9 mouse cellular contexts compared by ENCODE assay signal in the genomic region with DNA sequence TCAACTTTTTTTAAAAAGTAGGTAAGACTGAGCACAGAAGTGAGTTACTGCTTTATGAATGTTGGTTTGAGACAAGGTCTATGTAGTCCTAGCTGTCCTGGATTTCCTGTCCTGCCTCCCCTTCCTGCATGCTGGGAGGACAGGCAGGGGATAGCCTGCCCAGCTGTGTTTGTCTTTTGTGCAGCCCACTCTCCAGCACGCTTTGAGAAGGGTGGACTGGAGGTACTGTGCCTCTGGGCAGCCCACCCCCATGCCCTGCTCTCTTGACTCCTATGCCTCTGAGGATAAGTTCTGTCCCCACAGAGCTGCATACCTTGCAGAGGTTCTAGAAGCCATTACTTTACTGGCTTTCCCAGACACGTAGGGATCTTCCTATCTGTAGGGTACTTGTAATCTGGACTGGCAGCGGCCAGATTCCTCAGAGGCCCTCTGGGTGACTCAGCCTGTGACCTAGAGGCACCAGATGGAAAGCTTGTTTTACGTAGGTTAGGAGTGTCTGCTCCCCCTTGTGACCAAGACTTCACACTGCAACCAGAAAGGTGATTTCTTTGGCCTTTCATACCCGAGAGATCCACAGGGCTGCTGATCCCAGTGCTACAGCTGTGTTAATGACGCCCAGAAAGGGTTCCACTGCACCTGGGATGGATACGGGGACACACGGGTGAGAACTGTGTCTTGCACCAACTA. TPM values are rescaled to one million over a fixed set of nuclear protein-coding genes. Genes with fewer than 3 reads are reported as not detected.
DNase-seq lines count a peak whose midpoint lies in the region; ATAC-seq and TF ChIP-seq lines count a peak whose summit lies in the region.
"Had no signal": no experiment of that assay in that cellular context is flagged by ENCODE, and none has a peak within 500 bp of the region (broad histone marks: within the 10 kb centered on the region; RNA-seq: fewer than 3 reads in every experiment).

No protein-coding gene starts in this region.

- peak; percentile 87 for TF ChIP-seq CTCF in hindbrain, postnatal 0 days (IDR thresholded peaks at IDR 0.05; ENCODE audit: low read depth)

- DNase-seq in urinary bladder, adult 18-20 months (ENCODE audit: low spot score in 2 of 2), result peak; percentile 26 to 58
- no peak for DNase-seq in urinary bladder, adult 2 months (ENCODE audit: low spot score)
- DNase-seq in cerebellum, adult 9-11 months, result peak; percentile 85
- DNase-seq in gastrocnemius, adult 8-10 months (ENCODE audit: low spot score in 2 of 2), result peak; percentile 65 to 66
- DNase-seq in hindbrain, postnatal 0 days (ENCODE audit: low spot score), result peak; percentile 85
- peak; percentile 76 for DNase-seq in limb, embryonic 14.5 days (ENCODE audit: low spot score)
- DNase-seq in midbrain, embryonic 14.5 days, result peak; percentile 85

- H3K36me3 ChIP-seq in hindbrain, postnatal 0 days (ENCODE audit: insufficient read depth, low read length), result peaks cover 24% of the 10 kb centered on the region
- peaks cover 49% of the 10 kb centered on the region for H3K36me3 ChIP-seq in limb, embryonic 14.5 days (ENCODE audit: control insufficient read depth, insufficient read depth, low read length)
- peaks cover 45% of the 10 kb centered on the region for H3K36me3 ChIP-seq in midbrain, embryonic 14.5 days (ENCODE audit: control insufficient read depth, insufficient read depth, low read length)
- H3K36me3 ChIP-seq in stomach, embryonic 15.5 days, result peaks cover 20% of the 10 kb centered on the region

- H3K9ac ChIP-seq in hindbrain, postnatal 0 days (replicated peaks; ENCODE audit: low read length), result no peak overlapping the region
- H3K9ac ChIP-seq in limb, embryonic 14.5 days (ENCODE audit: low read depth, low read length, severe bottlenecking), result 0 out of 2 replicates have a peak overlapping the region, but pooled peaks have one; percentile 16
- H3K9ac ChIP-seq in midbrain, embryonic 14.5 days (replicated peaks; ENCODE audit: low read length), result no peak overlapping the region
- no peak overlapping the region for H3K9ac ChIP-seq in stomach, embryonic 15.5 days
- H3K9ac ChIP-seq: embryonic facial prominence, embryonic 13.5 days had no signal

- no peak overlapping the region for H3K4me3 ChIP-seq in hindbrain, postnatal 0 days (ENCODE audit: low read length)
- no peak overlapping the region for H3K4me3 ChIP-seq in limb, embryonic 14.5 days (replicated peaks; ENCODE audit: low read length)
- no peak overlapping the region for H3K4me3 ChIP-seq in midbrain, embryonic 14.5 days (replicated peaks; ENCODE audit: low read depth, low read length)
- no peak overlapping the region for H3K4me3 ChIP-seq in stomach, embryonic 15.5 days (replicated peaks)
- H3K4me3 ChIP-seq: embryonic facial prominence, embryonic 13.5 days had no signal

- no peak overlapping the region for H3K4me2 ChIP-seq in hindbrain, postnatal 0 days (ENCODE audit: low read depth, low read length)
- H3K4me2 ChIP-seq in limb, embryonic 14.5 days (replicated peaks; ENCODE audit: low read depth, low read length, severe bottlenecking), result no peak overlapping the region
- no peak overlapping the region for H3K4me2 ChIP-seq in midbrain, embryonic 14.5 days (ENCODE audit: low read length)
- no peak overlapping the region for H3K4me2 ChIP-seq in stomach, embryonic 15.5 days
- H3K4me2 ChIP-seq: embryonic facial prominence, embryonic 13.5 days had no signal

- H3K9me3 ChIP-seq in hindbrain, postnatal 0 days (ENCODE audit: low read length), result no peaks in the 10 kb centered on the region
- H3K9me3 ChIP-seq in limb, embryonic 14.5 days (ENCODE audit: control insufficient read depth, low read length), result no peaks in the 10 kb centered on the region
- H3K9me3 ChIP-seq in midbrain, embryonic 14.5 days (ENCODE audit: control insufficient read depth, low read length), result no peaks in the 10 kb centered on the region
- no peaks in the 10 kb centered on the region for H3K9me3 ChIP-seq in stomach, embryonic 15.5 days
- H3K9me3 ChIP-seq: embryonic facial prominence, embryonic 13.5 days had no signal

- H3K4me1 ChIP-seq in hindbrain, postnatal 0 days (ENCODE audit: insufficient read depth, low read length), result no peaks in the 10 kb centered on the region
- no peaks in the 10 kb centered on the region for H3K4me1 ChIP-seq in limb, embryonic 14.5 days (ENCODE audit: control insufficient read depth, insufficient read depth, low read length)
- no peaks in the 10 kb centered on the region for H3K4me1 ChIP-seq in midbrain, embryonic 14.5 days (ENCODE audit: control insufficient read depth, insufficient read depth, low read length)
- H3K4me1 ChIP-seq in stomach, embryonic 15.5 days, result peaks cover 4% of the 10 kb centered on the region
- H3K4me1 ChIP-seq: embryonic facial prominence, embryonic 13.5 days had no signal

- peak overlapping the region; percentile 36; the same call in 1 of the 2 replicates for H3K27ac ChIP-seq in hindbrain, postnatal 0 days
- no peak overlapping the region for H3K27ac ChIP-seq in limb, embryonic 14.5 days (replicated peaks; ENCODE audit: low read depth, low read length)
- H3K27ac ChIP-seq in midbrain, embryonic 14.5 days (replicated peaks; ENCODE audit: low read depth, low read length), result no peak overlapping the region
- H3K27ac ChIP-seq in stomach, embryonic 15.5 days, result peak overlapping the region; percentile 57; the same call in 1 of the 2 replicates
- H3K27ac ChIP-seq: embryonic facial prominence, embryonic 13.5 days had no signal

- WGBS in hindbrain, postnatal 0 days, result 30% methylated on average over 8 of the region's 8 CpGs
- 32% methylated on average over 8 of the region's 8 CpGs for WGBS in limb, embryonic 14.5 days
- 37% methylated on average over 8 of the region's 8 CpGs for WGBS in midbrain, embryonic 14.5 days
- 16% methylated on average over 8 of the region's 8 CpGs for WGBS in stomach, embryonic 15.5 days

- peak; percentile 75 for ATAC-seq in hindbrain, postnatal 0 days
- peak; percentile 20; the same call in 1 of the 2 replicates for ATAC-seq in limb, embryonic 14.5 days (ENCODE audit: low FRiP score, low read depth)
- peak; percentile 40; the same call in 1 of the 2 replicates for ATAC-seq in midbrain, embryonic 14.5 days (ENCODE audit: low FRiP score, low TSS enrichment)
- peak; percentile 62 for ATAC-seq in stomach, embryonic 15.5 days (ENCODE audit: insufficient read depth, low FRiP score, low read depth)

- no peak for TF ChIP-seq POLR2A in limb, embryonic 14.5 days (IDR thresholded peaks at IDR 0.05; ENCODE audit: borderline replicate concordance, extremely low read depth, insufficient read depth, insufficient read length)

- H3K27me3 ChIP-seq in hindbrain, postnatal 0 days (ENCODE audit: insufficient read depth, low read length), result no peaks in the 10 kb centered on the region
- H3K27me3 ChIP-seq in limb, embryonic 14.5 days (ENCODE audit: control insufficient read depth, insufficient read depth, low read length), result no peaks in the 10 kb centered on the region
- H3K27me3 ChIP-seq in midbrain, embryonic 14.5 days (ENCODE audit: control insufficient read depth, insufficient read depth, low read length), result no peaks in the 10 kb centered on the region
- no peaks in the 10 kb centered on the region for H3K27me3 ChIP-seq in stomach, embryonic 15.5 days (replicated peaks)
- H3K27me3 ChIP-seq: embryonic facial prominence, embryonic 13.5 days had no signal

RNA-seq across cellular contexts. Expression of a gene that starts 17.9 kb away (rescaled TPM):
- polyA plus RNA-seq in urinary bladder, adult 2 months (2012; rRNA removed), result 5.0 and 5.2 TPM in 2 replicates
- total RNA-seq in gastrocnemius, adult 8-10 months (2022), result 1 to 10 TPM; 1.4 to 2.1 (median 1.5) TPM
- total RNA-seq in hindbrain, postnatal 0 days (2014; rRNA removed), result 51.0 and 55.8 TPM in 2 replicates
- polyA plus RNA-seq in hindbrain, postnatal 0 days (2015; fragmentation: Nextera tagmentation; extraction: Ambion mirVana), result 32.2 and 33.3 TPM in 2 replicates
- polyA plus RNA-seq in limb, embryonic 14.5 days (2012; rRNA removed), result 7.4 and 11.9 TPM in 2 replicates
- 3.7 and 4.0 TPM in 2 replicates for polyA plus RNA-seq in limb, embryonic 14.5 days (2014; fragmentation: Nextera tagmentation; extraction: Ambion mirVana)
- 16.8 and 24.8 TPM in 2 replicates for polyA plus RNA-seq in midbrain, embryonic 14.5 days (2014; fragmentation: Nextera tagmentation; extraction: Ambion mirVana)
- 6.7 and 7.4 TPM in 2 replicates for polyA plus RNA-seq in stomach, embryonic 15.5 days (2015; fragmentation: Nextera tagmentation; extraction: Ambion mirVana)

RNA-seq across cellular contexts. Expression of a gene that starts 39.5 kb away (rescaled TPM):
- 61.4 and 104 TPM in 2 replicates for polyA plus RNA-seq in urinary bladder, adult 2 months (2012; rRNA removed)
- total RNA-seq in gastrocnemius, adult 8-10 months (2022), result 10 to 100 TPM; 28.4 to 37.4 (median 32.2) TPM
- 11.8 and 27.9 TPM in 2 replicates for total RNA-seq in hindbrain, postnatal 0 days (2014; rRNA removed)
- polyA plus RNA-seq in hindbrain, postnatal 0 days (2015; fragmentation: Nextera tagmentation; extraction: Ambion mirVana), result 13.4 and 14.8 TPM in 2 replicates
- 64.4 and 84.8 TPM in 2 replicates for polyA plus RNA-seq in limb, embryonic 14.5 days (2012; rRNA removed)
- polyA plus RNA-seq in limb, embryonic 14.5 days (2014; fragmentation: Nextera tagmentation; extraction: Ambion mirVana), result 15.9 and 17.7 TPM in 2 replicates
- polyA plus RNA-seq in midbrain, embryonic 14.5 days (2014; fragmentation: Nextera tagmentation; extraction: Ambion mirVana), result 17.6 and 24.1 TPM in 2 replicates
- polyA plus RNA-seq in stomach, embryonic 15.5 days (2015; fragmentation: Nextera tagmentation; extraction: Ambion mirVana), result 26.7 and 27.0 TPM in 2 replicates

RNA-seq across cellular contexts. Expression of a gene that starts 52.6 kb away (rescaled TPM):
- 26.5 and 36.7 TPM in 2 replicates for polyA plus RNA-seq in urinary bladder, adult 2 months (2012; rRNA removed)
- 10 to 100 TPM; 13.6 to 19.4 (median 15.8) TPM for total RNA-seq in gastrocnemius, adult 8-10 months (2022)
- 56.0 and 71.3 TPM in 2 replicates for total RNA-seq in hindbrain, postnatal 0 days (2014; rRNA removed)
- 74.1 and 78.4 TPM in 2 replicates for polyA plus RNA-seq in hindbrain, postnatal 0 days (2015; fragmentation: Nextera tagmentation; extraction: Ambion mirVana)
- 48.7 and 57.8 TPM in 2 replicates for polyA plus RNA-seq in limb, embryonic 14.5 days (2012; rRNA removed)
- polyA plus RNA-seq in limb, embryonic 14.5 days (2014; fragmentation: Nextera tagmentation; extraction: Ambion mirVana), result 24.3 and 27.4 TPM in 2 replicates
- 36.4 and 44.7 TPM in 2 replicates for polyA plus RNA-seq in midbrain, embryonic 14.5 days (2014; fragmentation: Nextera tagmentation; extraction: Ambion mirVana)
- polyA plus RNA-seq in stomach, embryonic 15.5 days (2015; fragmentation: Nextera tagmentation; extraction: Ambion mirVana), result 20.5 and 21.1 TPM in 2 replicates

Comparison
In these comparisons a context has a peak if more than half of its experiments do, and no peak if none do; other contexts are left out.
1. ATAC-seq: peak in every context shown above with its lines; median percentile 75 in hindbrain, postnatal 0 days; 62 in stomach, embryonic 15.5 days; 40 in midbrain, embryonic 14.5 days; 20 in limb, embryonic 14.5 days.
2. H3K27ac ChIP-seq: peak in hindbrain, postnatal 0 days (single experiment) and stomach, embryonic 15.5 days (single experiment); none in limb, embryonic 14.5 days (single experiment) and midbrain, embryonic 14.5 days (single experiment).